Mouse (Mus musculus): Measurements from ENCODE around the gene Cnih3. TPM values are rescaled to one million over a fixed set of nuclear protein-coding genes. Genes with fewer than 3 reads are reported as not detected.

Gene Cnih3
- polyA plus RNA-seq, 1 experiment from 2014 or later, result 2.1 TPM

DNA sequence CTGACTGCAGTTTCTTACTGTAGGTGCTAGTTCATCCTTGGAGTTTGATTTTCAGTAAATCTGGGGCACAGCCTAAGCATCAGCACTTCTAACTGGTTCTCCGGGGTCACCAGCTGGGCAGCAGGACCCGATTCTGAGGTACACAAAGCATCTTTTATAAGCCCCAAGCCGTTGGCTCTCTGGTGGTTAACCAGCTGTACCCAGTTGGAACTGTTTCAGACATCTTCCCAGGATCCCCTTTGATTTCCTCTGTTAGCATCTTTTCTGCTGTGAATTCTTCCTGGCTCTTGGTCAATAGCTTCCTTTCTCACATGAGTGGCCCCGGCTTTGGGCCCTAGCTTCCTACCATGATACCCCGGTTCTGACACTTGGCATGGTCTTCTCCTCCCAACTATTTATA, 132.3 kb downstream of the Cnih3 start:
- Histone ChIP-seq H3K9me3 (ENCODE audit: control insufficient read depth, low read length) (no peaks in the 10 kb centered on the region), H3K27ac (ENCODE audit: low read depth, low read length) (no peak overlapping the region), H3K36me3 (ENCODE audit: control insufficient read depth, insufficient read depth, low read length) (no peaks in the 10 kb centered on the region), H3K9ac (ENCODE audit: low read length) (no peak overlapping the region), H3K4me1 (ENCODE audit: control insufficient read depth, insufficient read depth, low read length) (no peaks in the 10 kb centered on the region), H3K4me3 (ENCODE audit: low read depth, low read length) (no peak overlapping the region), H3K4me2 (ENCODE audit: low read depth) (no peak overlapping the region), H3K27me3 (ENCODE audit: control insufficient read depth, insufficient read depth, low read length) (no peaks in the 10 kb centered on the region)
- 74% methylated on average over 5 of the region's 5 CpGs for WGBS
- no peak for DNase-seq (ENCODE audit: low spot score)
- ATAC-seq (ENCODE audit: insufficient read depth, low FRiP score, low TSS enrichment), result no peak

DNA sequence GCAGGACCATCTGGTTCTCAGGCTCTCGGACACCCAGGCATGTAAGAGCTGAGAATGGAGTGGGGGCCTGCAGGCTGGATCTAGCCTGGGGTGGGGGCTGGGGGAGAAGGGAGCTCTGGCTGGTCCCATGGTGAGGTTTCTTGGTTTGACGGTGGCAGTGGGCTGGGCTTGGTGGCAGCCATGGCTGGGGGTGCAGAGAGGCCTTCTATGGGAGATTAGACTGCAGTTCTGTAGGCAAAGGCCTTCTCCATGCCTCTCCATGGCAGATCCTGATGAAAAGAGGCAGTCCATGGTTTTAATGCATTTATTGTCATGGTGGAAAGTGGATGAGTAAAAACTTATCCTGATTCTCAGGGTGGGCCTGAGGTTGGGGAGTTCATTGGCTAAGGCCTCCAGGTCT, 151.0 kb downstream of the Cnih3 start:
- no peaks in the 10 kb centered on the region for H3K4me1 ChIP-seq (ENCODE audit: control insufficient read depth, insufficient read depth, low read length)
- no peaks in the 10 kb centered on the region for H3K27me3 ChIP-seq (ENCODE audit: control insufficient read depth, insufficient read depth, low read length)
- H3K27ac ChIP-seq (ENCODE audit: low read depth, low read length), result no peak overlapping the region
- DNase-seq (ENCODE audit: low spot score) (no peak), ATAC-seq (ENCODE audit: insufficient read depth, low FRiP score, low TSS enrichment) (no peak)
- 88% methylated on average over 2 of the region's 2 CpGs for WGBS
- no peaks in the 10 kb centered on the region for H3K36me3 ChIP-seq (ENCODE audit: control insufficient read depth, insufficient read depth, low read length)
- no peak overlapping the region for H3K4me3 ChIP-seq (ENCODE audit: low read depth, low read length)
- no peak overlapping the region for H3K4me2 ChIP-seq (ENCODE audit: low read depth)
- H3K9ac ChIP-seq (ENCODE audit: low read length), result no peak overlapping the region
- no peaks in the 10 kb centered on the region for H3K9me3 ChIP-seq (ENCODE audit: control insufficient read depth, low read length)

DNA sequence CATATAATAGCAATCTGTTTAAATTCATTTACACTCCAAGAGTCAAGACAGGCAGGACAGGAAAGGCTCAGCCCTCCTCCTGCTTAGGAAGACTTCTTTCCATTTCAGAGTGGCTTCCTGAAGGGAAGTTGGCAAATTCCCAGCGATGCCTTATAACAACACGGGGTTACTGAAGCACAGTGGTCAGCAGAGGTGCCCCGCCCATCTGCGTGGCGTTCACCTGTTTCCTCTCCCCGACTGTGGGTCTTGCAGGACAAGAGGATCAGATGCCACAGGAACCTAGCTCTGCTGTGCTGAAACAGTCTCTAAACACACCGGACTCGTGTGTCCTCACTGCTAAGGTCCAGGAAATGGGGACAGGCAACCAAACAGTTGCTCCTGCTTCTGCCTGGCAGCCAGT, 152.9 kb downstream of the Cnih3 start:
- no peaks in the 10 kb centered on the region for H3K27me3 ChIP-seq (ENCODE audit: control insufficient read depth, insufficient read depth, low read length)
- H3K4me3 ChIP-seq (ENCODE audit: low read depth, low read length), result no peak overlapping the region
- H3K4me1 ChIP-seq (ENCODE audit: control insufficient read depth, insufficient read depth, low read length), result no peaks in the 10 kb centered on the region
- WGBS, result 73% methylated on average over 8 of the region's 8 CpGs
- no peaks in the 10 kb centered on the region for H3K36me3 ChIP-seq (ENCODE audit: control insufficient read depth, insufficient read depth, low read length)
- DNase-seq (ENCODE audit: low spot score) (no peak), ATAC-seq (ENCODE audit: insufficient read depth, low FRiP score, low TSS enrichment) (no peak)
- H3K9me3 ChIP-seq (ENCODE audit: control insufficient read depth, low read length), result no peaks in the 10 kb centered on the region
- H3K4me2 ChIP-seq (ENCODE audit: low read depth), result no peak overlapping the region
- H3K9ac ChIP-seq (ENCODE audit: low read length), result no peak overlapping the region
- no peak overlapping the region for H3K27ac ChIP-seq (ENCODE audit: low read depth, low read length)

Other genes with a start within 250 kb of the Cnih3 start
- 39.2 and 39.3 TPM in 2 replicates for gene Nvl, start 208.4 kb upstream of the Cnih3 start, polyA plus RNA-seq (2014; fragmentation: Nextera tagmentation; extraction: Ambion mirVana)
- gene Cnih4, start 207.9 kb upstream of the Cnih3 start, polyA plus RNA-seq (2014; fragmentation: Nextera tagmentation; extraction: Ambion mirVana), result 94.2 and 106 TPM in 2 replicates
- gene Wdr26, start 140.6 kb upstream of the Cnih3 start, polyA plus RNA-seq (2014; fragmentation: Nextera tagmentation; extraction: Ambion mirVana), result 37.8 and 38.0 TPM in 2 replicates
- gene Ccdc121, start 158.8 kb downstream of the Cnih3 start, polyA plus RNA-seq (2014; fragmentation: Nextera tagmentation; extraction: Ambion mirVana), result not detected in 2 replicates
- 1.9 and 2.1 TPM in 2 replicates for gene Dnah14, start 223.9 kb downstream of the Cnih3 start, polyA plus RNA-seq (2014; fragmentation: Nextera tagmentation; extraction: Ambion mirVana)